Mouse (Mus musculus): ENCODE measurements at regions not wholly inside any gene's neighbourhood (a gene's known extent, or its start where the extent isn't known, plus 50 kb on each side); places are given as distances from the start of the nearest gene placed in this dataset.
A peak's percentile ranks its signal among the peaks of the same experiment; 100 is the strongest.

- TF ChIP-seq CTCF (IDR thresholded peaks at IDR 0.05; ENCODE audit: extremely low read depth, insufficient read depth, low read length), result 0 out of 2 replicates have a peak, but pooled peaks have one; percentile 3
- no peak for TF ChIP-seq POLR2A (IDR thresholded peaks at IDR 0.05; ENCODE audit: extremely low read depth, insufficient read depth, low read length)
Observed at GRCm38 (mm10) chr11:82619418-82619817, 144.7 kb downstream of the Cct6b start.

Data from cortical plate, adult 2 months (tissue).